Mouse (Mus musculus) adrenal gland, adult 2 months (tissue): ENCODE measurements at regions not wholly inside any gene's neighbourhood (a gene's known extent, or its start where the extent isn't known, plus 50 kb on each side); places are given as distances from the start of the nearest gene placed in this dataset.

Source experiments
- DNase-seq: peaks from one replicate; pipeline ENCODE4 v3.0.0; 2021

DNA sequence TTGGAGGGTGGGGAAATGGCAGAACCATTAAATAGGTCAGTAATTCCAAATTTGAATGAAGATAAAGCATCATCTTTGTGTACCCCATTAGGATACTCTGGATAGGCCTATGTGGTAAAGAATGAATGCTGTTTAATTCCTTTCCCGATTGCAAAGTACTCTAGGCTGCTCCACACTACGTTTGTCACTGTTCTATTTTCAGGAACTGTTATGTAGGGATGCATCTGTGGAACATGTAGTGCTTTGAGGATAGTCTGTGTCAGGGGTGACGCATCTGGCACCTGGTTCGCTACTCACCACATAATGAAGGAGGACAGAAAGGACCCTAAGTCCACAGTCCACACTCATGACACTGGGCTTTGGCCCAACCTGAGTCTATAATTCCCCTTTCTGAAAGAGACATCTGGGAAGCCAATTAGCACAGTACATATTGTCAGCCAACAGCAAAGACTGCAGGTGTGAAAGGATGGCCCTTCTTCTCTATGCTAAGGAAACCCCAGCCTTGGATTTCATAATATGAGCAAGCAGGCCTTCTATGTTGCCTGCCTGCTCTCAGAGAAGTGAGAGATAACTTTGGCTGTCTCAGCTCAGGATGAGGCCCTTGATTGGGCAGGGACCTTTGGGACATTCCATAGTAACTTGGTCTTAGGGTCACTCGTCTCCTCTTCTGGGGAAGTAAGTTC, 230.4 kb upstream of the Marcks start:
- no peak for DNase-seq

DNA sequence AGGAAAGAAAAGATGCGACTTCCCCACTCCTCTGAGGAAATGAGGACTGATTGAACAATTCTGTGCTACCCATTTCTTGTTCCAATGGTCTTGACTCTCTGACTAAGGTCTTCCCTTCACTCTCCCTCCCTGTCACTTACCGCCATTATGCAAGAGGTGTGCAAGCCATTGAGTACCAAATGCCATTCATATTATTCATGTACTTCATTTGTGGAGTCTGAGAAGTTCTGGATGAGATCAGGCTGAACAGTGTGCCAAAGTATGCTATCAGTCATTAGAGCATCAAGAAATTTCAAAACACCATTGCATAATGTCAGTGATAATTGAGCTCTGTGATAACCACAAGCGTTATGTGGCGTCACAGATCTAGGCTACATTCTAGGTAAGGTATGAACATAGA, 229.1 kb upstream of the Marcks start:
- no peak for DNase-seq

DNA sequence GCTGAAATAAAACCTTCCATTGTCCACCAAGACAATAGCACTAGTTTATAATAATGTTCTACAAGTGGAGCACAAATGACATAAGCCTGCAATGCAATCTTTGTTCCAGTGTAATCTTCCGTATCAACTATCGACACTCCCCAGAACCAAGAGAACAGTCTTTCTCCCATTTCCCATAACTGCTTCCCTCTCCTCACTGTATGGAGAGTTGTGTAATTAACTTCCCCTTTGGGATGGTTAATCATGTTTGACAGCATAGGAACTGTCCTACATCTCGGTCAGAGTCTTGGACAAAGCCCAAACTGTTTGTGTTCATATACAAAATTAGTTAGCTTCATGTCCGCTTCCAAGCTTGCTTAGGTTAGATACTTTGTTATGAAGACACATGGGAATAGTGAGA, 225.8 kb upstream of the Marcks start:
- no peak for DNase-seq

DNA sequence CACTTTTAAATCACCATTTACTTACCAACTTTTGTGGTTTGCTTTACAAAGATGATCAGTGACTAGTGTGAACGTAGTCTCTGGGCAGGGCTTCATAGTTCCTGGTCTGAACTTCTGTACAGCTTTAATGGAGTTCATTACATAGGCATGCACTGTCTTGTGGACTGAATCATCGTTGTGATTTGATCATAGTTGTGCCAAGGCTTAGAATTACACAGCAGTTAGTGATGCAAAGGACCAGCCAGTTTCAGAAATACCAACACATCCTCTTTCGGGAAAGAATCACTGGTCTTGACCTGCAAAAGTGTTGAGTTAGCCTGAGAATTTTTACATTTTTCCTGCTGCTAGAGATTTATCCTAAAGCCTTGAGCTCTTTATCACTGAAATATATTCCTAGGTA, 222.3 kb upstream of the Marcks start:
- DNase-seq: no peak

DNA sequence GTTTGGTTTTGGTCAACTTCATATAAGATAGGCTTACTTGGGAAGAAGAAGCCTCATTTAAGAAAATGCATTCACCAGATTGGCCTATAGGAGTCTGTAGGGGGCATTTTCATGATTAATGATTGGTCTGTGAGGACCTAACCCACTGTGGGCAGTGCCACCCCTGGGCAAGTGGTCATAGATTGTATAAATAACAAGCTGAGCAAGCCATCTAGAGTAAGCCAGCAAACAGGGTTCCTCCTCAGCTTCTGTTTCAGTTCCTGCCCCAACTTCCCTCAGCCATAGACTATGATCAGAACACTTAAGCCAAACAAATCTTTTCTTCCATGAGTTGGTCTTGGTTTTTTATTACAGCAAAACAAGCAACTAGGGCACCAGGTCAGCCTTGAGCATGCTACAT, 220.2 kb upstream of the Marcks start:
- DNase-seq: no peak

DNA sequence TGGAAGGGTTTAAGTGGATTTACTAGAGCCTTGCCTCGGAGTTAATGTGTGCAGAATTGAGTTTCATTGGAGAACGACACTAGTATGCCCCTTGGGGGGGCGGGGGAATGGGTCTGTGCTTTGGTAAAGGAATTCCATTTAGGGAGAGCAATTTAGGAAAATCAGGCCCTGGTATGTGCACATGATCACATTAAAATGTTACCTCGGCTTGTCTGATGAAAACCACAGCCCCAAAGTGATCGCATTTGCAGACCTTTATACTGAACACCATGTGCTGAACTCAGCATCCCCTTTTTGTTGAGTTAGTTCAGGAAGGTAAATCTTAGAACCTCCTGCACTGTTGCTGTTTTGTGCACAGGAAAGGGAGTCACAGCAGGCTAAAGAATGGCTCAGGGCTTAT, 219.6 kb upstream of the Marcks start:
- DNase-seq: no peak

DNA sequence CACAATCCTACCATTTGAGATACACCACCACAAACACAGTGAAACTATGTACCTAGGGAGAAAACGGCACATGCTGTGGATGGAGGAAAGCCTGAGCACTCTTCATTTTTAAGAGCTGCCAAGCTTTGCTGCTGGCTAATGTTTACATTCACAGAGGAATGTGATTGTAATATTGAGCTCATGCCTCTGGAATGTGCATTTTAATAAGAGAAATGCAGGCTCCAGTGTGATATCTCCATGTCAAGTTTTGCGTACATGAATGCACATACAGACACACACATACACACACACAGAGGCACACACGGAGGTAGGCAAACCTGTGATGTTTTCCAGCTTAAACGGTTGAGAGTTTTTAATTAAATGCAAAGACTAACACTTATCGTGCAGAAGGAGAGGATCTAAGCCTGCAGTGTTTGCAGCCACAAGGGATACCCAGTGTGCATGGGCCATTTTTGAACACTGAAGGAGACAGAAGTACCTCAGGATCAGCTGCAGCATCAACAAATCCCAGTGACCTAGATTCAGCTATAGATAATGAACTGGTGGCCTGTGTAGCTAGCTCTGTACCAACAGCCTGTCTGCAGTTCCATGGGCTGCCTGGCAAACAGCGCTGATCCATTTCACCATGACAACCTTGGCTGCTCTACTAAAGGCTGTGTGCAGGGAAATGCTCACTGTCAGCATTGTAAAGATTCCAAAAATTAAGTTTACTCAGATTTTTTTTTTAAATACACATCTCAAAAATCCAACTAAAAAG, 218.8 kb upstream of the Marcks start:
- DNase-seq: no peak

DNA sequence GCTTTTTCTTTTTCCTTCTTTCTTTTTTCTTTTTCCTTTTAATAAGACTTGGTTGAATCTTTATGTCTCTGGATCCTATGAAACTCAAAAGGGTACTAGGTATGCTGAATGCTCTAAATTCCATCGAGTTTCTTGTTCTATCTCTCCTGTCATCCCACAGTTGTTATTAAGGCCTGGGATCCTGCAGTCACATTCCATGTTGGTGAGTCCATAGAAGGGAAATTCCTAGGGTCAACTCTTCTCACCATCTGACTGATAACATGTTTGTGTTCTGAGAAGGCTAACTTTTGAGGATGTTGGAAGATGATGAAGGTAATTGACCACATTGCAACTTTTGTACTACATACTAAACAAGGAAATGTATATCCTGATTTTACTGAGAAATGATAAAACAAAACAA, 210.5 kb upstream of the Marcks start:
- DNase-seq: no peak

DNA sequence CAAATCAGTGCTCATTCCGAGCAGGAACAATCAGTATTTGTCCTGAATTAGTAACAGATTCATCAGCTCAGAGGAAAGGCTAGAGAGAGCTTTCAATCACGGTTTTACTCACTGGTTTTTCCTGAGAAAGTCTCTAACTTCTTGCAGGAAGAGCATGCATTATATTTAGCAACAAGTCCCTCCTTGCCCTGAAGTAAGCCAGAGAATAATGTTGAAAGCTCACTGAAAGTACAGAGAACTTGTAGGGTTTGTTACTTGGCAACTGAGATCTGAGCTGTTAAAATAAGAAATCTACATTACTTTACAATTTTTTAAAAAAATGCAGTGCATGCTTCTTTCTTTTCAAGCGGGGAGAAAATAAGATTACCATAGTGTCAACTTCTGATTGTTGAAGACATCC, 209.7 kb upstream of the Marcks start:
- no peak for DNase-seq

DNA sequence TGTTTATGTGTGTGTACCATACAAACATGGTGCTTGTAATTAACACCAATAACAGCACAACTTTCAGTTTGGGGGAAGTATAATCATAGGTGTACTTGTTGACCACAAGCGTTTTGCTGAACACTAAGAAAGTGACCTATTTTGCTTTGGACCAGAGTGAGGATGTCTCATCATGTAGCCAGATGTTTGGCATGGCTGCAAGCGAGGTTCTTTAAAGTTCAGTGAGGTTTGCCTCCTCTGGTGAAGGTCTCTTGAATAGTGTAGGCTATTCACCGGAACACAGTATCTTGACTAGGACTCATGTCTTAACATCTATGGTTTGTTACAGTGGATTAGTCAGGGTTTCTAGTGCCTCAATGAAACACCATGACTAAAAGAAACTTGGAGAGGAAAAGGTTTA, 208.9 kb upstream of the Marcks start:
- no peak for DNase-seq

DNA sequence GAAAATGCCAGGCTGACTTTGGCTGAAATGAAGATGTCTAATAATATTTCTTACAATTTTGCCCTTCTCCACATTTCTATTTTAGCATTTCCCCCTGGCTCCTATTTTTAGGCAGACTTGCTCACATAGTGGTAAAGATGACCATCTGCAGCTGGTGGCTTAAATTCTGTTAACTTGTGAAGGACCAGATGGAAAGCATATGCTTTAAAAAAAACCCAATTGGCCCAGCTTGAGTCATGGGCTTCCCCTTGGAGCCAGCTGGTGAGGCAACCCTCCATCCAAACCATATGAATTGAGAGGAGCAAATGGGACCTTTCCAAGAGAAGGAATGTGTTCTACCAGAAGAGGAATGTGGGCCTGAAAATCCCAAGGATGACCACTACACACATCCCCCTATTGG, 204.0 kb upstream of the Marcks start:
- DNase-seq: no peak

DNA sequence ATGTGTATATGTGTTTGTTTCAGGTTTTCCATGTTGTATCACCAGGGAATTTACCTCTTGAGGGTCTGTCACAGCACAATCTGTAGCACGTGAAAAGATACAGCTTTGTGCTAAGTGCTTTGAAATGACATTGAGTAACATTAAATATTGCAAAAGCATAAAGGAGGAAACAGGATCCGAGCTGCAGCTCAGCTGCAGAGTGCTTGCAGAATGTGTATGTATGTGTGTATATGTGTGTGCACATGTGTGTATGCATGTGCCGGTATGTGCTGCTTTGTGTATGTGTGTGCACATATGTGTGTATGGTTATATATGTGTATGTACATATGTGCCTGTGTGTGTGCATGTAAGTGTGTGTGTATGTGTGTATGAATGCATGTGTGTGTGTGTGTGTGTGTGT, 200.9 kb upstream of the Marcks start:
- DNase-seq: no peak

DNA sequence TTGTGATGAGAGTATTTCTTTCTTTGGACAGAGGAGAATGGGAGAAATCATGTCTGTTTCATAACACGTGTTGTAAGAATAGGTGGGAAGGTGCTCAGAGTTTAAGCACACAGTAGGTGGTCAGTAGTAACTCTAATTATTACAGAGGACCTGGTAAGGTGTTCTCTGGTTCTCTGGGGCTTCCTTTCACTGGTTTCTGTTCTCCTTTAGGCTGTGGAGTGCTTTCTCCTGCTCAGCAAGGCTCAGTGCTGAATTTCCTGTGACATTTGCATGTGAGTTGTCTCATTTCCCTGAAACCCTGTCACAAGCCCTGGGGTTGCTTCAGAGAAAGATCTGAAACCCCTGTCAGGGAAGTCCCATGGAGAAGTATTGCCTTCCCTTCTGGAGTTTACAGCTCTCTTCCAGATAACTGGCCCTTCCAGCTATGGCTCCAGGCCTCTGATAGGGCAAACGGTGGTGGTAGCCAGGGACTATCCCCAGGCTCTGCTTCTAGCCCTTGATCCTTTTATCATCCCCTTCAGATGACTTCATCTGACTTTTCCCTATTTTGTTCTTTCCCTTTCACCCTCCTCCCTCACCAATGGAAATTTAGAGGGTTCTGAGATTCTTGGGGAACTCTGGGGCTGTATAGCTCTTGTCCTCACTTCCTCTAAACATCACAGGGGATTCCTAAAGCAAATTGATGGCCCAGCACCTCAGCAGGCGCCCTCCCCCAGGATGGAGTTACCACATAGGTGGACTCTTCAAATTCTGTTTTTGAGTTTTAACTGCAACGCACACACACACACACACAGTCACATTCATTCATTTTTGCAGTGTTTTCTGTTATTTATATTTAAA, 199.6 kb upstream of the Marcks start:
- no peak for DNase-seq

DNA sequence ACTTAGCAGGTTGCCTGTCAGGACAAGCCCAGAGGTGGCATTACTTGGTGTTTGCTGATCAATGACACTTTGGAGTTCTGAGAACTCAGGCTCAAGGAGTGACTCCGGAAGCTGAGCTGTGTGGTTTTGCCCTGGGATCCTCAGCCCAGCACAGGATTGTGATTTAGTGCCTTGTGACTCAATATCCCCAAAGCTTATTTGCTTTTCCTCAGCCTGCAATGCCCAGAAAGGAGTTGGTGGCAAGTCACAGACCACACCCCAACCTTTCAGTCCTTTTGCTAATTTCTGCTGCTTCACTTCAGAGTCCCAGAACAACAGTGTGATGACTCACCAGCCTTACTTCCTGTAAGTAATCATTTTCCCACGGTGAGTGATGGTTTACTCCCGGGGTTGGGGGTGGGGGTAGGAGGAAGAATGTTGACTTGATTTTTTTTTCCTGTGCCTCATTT, 198.5 kb upstream of the Marcks start:
- peak; percentile 34 for DNase-seq

DNA sequence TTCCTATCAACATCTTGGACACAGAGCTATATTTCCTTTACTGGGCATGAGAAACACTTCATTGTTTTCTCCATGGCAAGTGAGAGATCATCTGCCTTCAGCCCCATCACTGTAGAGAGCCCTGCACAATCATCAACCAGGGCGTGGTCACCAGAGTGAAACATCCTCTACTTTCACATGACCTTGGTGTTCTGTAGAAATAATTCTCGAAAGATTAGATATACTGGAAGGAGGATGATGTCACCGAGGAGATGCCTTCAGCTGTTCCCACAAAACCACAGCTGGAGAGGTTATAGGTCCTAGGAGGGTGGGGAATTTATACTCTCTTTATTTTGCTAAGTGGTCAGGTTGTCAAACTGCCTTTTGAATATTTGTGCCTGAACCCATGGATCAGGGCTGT, 196.4 kb upstream of the Marcks start:
- no peak for DNase-seq

DNA sequence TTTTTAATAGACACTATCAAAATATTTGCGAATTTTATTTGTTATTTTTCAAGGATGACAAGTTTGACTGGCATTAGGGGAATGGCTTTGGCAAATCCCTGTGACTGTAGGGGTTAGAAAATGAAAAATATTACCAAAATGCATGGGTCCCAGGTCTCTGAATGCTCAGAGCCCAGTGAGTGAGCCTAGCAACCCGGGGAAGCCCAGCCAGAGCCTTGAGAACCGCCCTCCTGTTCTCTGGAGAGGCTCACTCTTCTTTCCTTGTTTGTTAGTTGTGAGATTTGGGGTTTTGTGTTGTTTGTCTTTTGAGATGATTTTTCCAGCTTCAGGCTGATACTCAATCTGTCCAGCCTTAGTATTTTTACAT, 187.4 kb upstream of the Marcks start:
- no peak for DNase-seq

DNA sequence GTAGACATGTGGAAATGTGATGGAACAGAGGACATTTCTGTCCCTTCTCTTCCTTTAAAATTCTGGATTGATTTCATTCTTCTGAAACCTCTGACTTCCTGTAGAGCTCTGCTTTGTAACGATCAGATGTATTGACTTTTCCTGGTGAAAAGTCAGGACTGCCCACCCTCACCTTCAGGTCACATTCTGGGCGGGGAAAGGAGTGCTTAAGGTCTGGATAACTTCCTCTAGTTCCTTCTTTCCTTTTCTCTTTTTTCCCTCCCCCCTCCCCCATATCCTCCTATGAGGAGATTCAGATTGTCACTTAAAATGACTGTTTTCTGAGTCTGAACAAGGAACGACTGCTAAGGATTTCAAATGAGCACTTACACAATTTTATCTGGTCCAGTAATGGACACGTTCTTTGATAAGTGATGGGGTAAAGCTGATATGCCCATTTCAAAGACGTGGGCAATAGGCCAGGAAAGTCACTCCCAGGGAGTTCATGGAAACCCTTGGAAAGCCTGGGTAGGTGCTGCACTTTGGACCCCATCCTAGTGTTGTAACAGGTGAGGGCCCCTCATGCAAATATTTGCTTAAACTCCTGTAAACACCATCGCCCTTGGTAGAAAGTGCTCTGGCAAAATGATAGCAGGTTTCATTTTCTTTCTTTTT, 186.9 kb upstream of the Marcks start:
- no peak for DNase-seq

DNA sequence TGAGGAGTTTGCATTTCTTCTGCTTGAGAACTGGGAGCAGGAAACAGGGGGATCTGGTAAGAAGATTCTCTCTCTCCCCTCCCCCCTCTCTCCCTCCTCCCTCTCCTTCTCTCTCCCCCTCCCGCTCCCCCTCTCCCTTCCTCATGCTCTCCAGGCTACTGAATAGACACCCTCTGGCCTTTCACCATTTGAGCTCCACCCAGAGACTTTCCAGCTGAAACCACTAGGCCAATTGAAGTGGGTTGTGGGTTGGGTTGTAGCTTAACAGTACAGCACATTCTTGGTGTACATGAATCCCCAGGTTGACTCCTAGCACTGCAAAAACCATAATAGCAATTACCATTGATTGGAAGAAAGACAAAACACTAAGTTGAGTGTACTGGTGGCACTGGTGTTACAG, 185.0 kb upstream of the Marcks start:
- no peak for DNase-seq

DNA sequence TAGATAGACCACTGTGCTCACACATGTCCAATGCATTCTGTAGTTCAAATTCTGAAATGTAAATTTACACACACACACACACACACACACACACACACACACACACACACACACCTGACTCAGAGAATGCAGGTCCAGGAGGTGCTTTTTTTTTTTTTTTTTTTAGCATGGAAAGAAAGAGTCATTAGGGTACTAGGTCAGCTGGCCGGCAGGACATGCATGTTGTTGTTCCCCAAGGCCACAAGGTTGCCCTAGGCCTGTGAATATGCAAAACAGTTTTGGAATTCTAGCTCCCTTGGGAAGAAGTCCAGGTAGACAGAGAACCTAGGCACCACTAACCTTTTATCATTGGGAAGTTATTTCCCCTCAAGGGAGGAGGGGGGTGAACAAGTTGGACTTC, 184.1 kb upstream of the Marcks start:
- DNase-seq: no peak

DNA sequence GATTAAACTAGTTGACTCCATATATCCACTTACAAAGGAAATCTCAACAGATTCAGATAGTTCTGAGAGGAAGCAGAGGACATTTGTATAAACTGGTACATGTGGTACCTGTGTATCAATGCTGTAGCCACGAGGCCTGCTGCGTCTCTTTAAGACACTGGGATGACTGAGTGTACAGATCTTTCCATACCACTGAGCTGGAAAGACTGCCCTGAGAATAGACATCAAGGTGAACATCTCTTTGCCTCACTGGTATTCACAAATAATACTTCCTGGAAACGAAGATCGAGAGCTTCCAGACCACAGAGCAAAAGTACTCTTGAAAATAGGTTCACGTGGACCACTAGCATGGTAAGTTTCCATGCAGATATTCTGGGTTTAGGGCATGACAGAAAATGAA, 183.6 kb upstream of the Marcks start:
- no peak for DNase-seq

DNA sequence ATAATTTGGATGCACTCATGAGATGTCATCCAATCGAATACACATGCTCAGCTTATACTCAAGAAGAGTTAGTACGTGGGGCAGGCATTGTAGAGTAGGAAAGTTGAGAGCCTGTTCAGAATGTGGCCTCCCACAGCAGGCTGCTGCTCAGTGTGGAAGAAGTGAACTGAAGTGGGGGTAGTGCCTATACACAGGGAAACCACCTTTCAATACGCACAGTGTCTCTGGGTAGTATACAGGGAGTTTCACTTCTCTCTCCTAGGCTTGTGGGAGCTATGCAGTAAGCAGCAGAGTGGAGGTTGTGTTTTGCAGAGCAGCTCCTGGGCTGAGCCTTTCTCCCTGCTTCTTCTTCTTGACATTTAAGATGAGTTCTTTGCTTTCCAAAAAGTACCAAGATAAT, 182.5 kb upstream of the Marcks start:
- no peak for DNase-seq

DNA sequence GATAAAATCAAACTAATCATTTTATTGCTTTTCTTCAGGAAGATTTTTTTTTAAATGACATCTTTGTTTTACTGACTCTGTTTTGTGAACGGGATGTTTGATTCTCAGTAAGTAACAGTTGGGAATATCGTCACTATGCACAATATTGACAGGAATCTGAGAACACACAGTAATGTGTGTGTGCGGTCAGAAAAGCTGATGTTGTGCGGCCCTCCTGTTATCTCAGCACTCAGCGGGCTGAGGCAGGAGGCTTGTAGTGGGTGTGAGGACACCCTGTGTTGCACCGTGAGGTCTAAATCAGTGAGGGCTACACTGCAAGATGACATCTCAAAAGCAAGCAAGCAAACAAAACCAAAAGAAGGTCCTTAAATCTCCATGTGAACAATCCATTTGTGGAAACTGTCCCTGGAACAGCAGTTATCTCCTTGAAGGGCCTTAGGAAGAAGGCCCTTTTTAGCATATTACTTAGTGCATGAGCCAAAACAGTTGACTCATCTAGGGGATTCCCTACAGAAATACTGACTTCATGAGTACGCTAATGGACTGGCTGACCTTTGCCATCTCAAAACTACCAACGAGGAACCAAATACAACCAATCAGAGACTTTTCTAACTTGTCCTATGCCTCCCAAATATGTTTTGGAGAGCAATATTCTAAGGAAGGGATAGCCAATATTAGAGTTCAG, 181.2 kb upstream of the Marcks start:
- DNase-seq: no peak
